In genomic region chr3:129195036-129195435, GRCm38 (mm10) we compare ENCODE assay signal across 23 mouse cellular contexts. TPM values are rescaled to one million over a fixed set of nuclear protein-coding genes. Genes with fewer than 3 reads are reported as not detected.
DNase-seq lines count a peak whose midpoint lies in the region; ATAC-seq and TF ChIP-seq lines count a peak whose summit lies in the region.
"Had no signal": no experiment of that assay in that cellular context is flagged by ENCODE, and none has a peak within 500 bp of the region (broad histone marks: within the 10 kb centered on the region; RNA-seq: fewer than 3 reads in every experiment).

No protein-coding gene starts in this region.

- WGBS in forebrain, embryonic 10.5 days: under 1% methylated on average over 16 of the region's 16 CpGs
- 1% methylated on average over 16 of the region's 16 CpGs for WGBS in forebrain, embryonic 11.5 days
- under 1% methylated on average over 16 of the region's 16 CpGs for WGBS in midbrain, embryonic 10.5 days
- WGBS in midbrain, postnatal 0 days: under 1% methylated on average over 16 of the region's 16 CpGs
- WGBS in embryonic facial prominence, embryonic 11.5 days: 2% methylated on average over 16 of the region's 16 CpGs
- whole genome bisulfite sequencing in midbrain, embryonic 13.5 days: under 1% methylated on average over 16 of the region's 16 CpGs
- WGBS in kidney, embryonic 14.5 days: 2% methylated on average over 16 of the region's 16 CpGs

- no peak overlapping the region for H3K9ac ChIP-seq in forebrain, embryonic 11.5 days (ENCODE audit: low read length)
- no peak overlapping the region for H3K9ac ChIP-seq in midbrain, postnatal 0 days (replicated peaks; ENCODE audit: low read length, poor library complexity, severe bottlenecking)
- no peak overlapping the region for H3K9ac ChIP-seq in embryonic facial prominence, embryonic 11.5 days (replicated peaks; ENCODE audit: low read length)
- H3K9ac ChIP-seq in midbrain, embryonic 13.5 days (replicated peaks): no peak overlapping the region
- no peak overlapping the region for H3K9ac ChIP-seq in kidney, embryonic 14.5 days (ENCODE audit: low read depth, low read length)
- H3K9ac ChIP-seq: intestine, embryonic 15.5 days; limb, embryonic 12.5 days; liver, embryonic 15.5 days; stomach, embryonic 15.5 days had no signal

- peak; percentile 42 for DNase-seq in forebrain, embryonic 10.5 days (ENCODE audit: extremely low spot score, low spot score)
- DNase-seq in forebrain, embryonic 11.5 days (ENCODE audit: low spot score): no peak
- peak; percentile 56 for DNase-seq in midbrain, embryonic 10.5 days (ENCODE audit: low spot score)
- no peak for DNase-seq in midbrain, postnatal 0 days (ENCODE audit: low spot score)
- peak; percentile 17 for DNase-seq in embryonic facial prominence, embryonic 11.5 days (ENCODE audit: low spot score)
- no peak for DNase-seq in cerebellum, adult 11 months
- DNase-seq: adrenal gland, postnatal 25 days; cerebellum, adult 9-11 months; heart, adult 11 months; kidney, postnatal 10 days; thymus, adult 2 months had no signal

- peak overlapping the region; percentile 7; the same call in 1 of the 2 replicates for H3K4me3 ChIP-seq in forebrain, embryonic 10.5 days
- no peak overlapping the region for H3K4me3 ChIP-seq in forebrain, embryonic 11.5 days (ENCODE audit: low read depth, low read length)
- peak overlapping the region; percentile 31 for H3K4me3 ChIP-seq in midbrain, embryonic 10.5 days
- no peak overlapping the region for H3K4me3 ChIP-seq in midbrain, postnatal 0 days (ENCODE audit: low read depth, low read length)
- H3K4me3 ChIP-seq in embryonic facial prominence, embryonic 11.5 days (ENCODE audit: low read depth, low read length): no peak overlapping the region
- H3K4me3 ChIP-seq in midbrain, embryonic 13.5 days (replicated peaks): no peak overlapping the region
- H3K4me3 ChIP-seq in kidney, embryonic 14.5 days (ENCODE audit: low read length): no peak overlapping the region
- H3K4me3 ChIP-seq: intestine, embryonic 15.5 days; layer of hippocampus, adult 2 months; limb, embryonic 12.5 days; liver, embryonic 15.5 days; myocyte; stomach, embryonic 15.5 days had no signal

- H3K9me3 ChIP-seq in forebrain, embryonic 10.5 days: no peaks in the 10 kb centered on the region
- H3K9me3 ChIP-seq in forebrain, embryonic 11.5 days (ENCODE audit: control insufficient read depth, low read length): no peaks in the 10 kb centered on the region
- no peaks in the 10 kb centered on the region for H3K9me3 ChIP-seq in midbrain, embryonic 10.5 days (replicated peaks)
- H3K9me3 ChIP-seq in midbrain, postnatal 0 days (ENCODE audit: low read length): no peaks in the 10 kb centered on the region
- no peaks in the 10 kb centered on the region for H3K9me3 ChIP-seq in embryonic facial prominence, embryonic 11.5 days (replicated peaks; ENCODE audit: control insufficient read depth, low read length)
- H3K9me3 ChIP-seq in midbrain, embryonic 13.5 days: no peaks in the 10 kb centered on the region
- H3K9me3 ChIP-seq in kidney, embryonic 14.5 days (ENCODE audit: control insufficient read depth, low read length): no peaks in the 10 kb centered on the region
- H3K9me3 ChIP-seq: intestine, embryonic 15.5 days; limb, embryonic 12.5 days; liver, embryonic 15.5 days; stomach, embryonic 15.5 days had no signal

- no peak for TF ChIP-seq CTCF in midbrain, postnatal 0 days (IDR thresholded peaks at IDR 0.05)

- H3K27ac ChIP-seq in forebrain, embryonic 10.5 days: no peak overlapping the region
- H3K27ac ChIP-seq in forebrain, embryonic 11.5 days (ENCODE audit: low read depth, low read length): no peak overlapping the region
- H3K27ac ChIP-seq in midbrain, embryonic 10.5 days (replicated peaks): peak overlapping the region; percentile 65
- no peak overlapping the region for H3K27ac ChIP-seq in midbrain, postnatal 0 days (ENCODE audit: low read depth, low read length)
- H3K27ac ChIP-seq in embryonic facial prominence, embryonic 11.5 days (replicated peaks; ENCODE audit: low read depth, low read length): no peak overlapping the region
- peak overlapping the region; percentile 35 for H3K27ac ChIP-seq in midbrain, embryonic 13.5 days
- no peak overlapping the region for H3K27ac ChIP-seq in kidney, embryonic 14.5 days (ENCODE audit: low read depth, low read length)
- H3K27ac ChIP-seq: intestine, embryonic 15.5 days; layer of hippocampus, adult 2 months; limb, embryonic 12.5 days; liver, embryonic 15.5 days; stomach, embryonic 15.5 days had no signal

- no peak for ATAC-seq in forebrain, embryonic 11.5 days (replicated peaks; ENCODE audit: low FRiP score)
- ATAC-seq in midbrain, postnatal 0 days (ENCODE audit: low FRiP score): no peak
- ATAC-seq in embryonic facial prominence, embryonic 11.5 days (replicated peaks; ENCODE audit: insufficient number of reproducible peaks, low FRiP score, low TSS enrichment, low read depth): no peak
- no peak for ATAC-seq in midbrain, embryonic 13.5 days
- no peak for ATAC-seq in kidney, embryonic 14.5 days (ENCODE audit: low FRiP score, low TSS enrichment)
- ATAC-seq: forebrain, embryonic 16.5 days; intestine, embryonic 15.5 days; lung, postnatal 0 days had no signal

- H3K4me2 ChIP-seq in forebrain, embryonic 11.5 days (ENCODE audit: low read depth, low read length, severe bottlenecking): no peak overlapping the region
- H3K4me2 ChIP-seq in midbrain, postnatal 0 days (ENCODE audit: low read depth, low read length, poor library complexity, severe bottlenecking): no peak overlapping the region
- no peak overlapping the region for H3K4me2 ChIP-seq in embryonic facial prominence, embryonic 11.5 days (ENCODE audit: low read depth, low read length)
- H3K4me2 ChIP-seq in midbrain, embryonic 13.5 days (replicated peaks): peak overlapping the region; percentile 31
- no peak overlapping the region for H3K4me2 ChIP-seq in kidney, embryonic 14.5 days (replicated peaks; ENCODE audit: low read depth, low read length)
- H3K4me2 ChIP-seq: intestine, embryonic 15.5 days; limb, embryonic 12.5 days; liver, embryonic 15.5 days; stomach, embryonic 15.5 days had no signal

- H3K27me3 ChIP-seq in forebrain, embryonic 10.5 days (ENCODE audit: poor library complexity, severe bottlenecking): peaks cover 98% of the 10 kb centered on the region
- H3K27me3 ChIP-seq in forebrain, embryonic 11.5 days (ENCODE audit: control insufficient read depth, insufficient read depth, low read length): peaks cover 67% of the 10 kb centered on the region
- H3K27me3 ChIP-seq in midbrain, embryonic 10.5 days (ENCODE audit: low read depth, poor library complexity, severe bottlenecking): peaks cover 98% of the 10 kb centered on the region
- H3K27me3 ChIP-seq in midbrain, postnatal 0 days (ENCODE audit: insufficient read depth, low read length): peaks cover 71% of the 10 kb centered on the region
- peaks cover 54% of the 10 kb centered on the region for H3K27me3 ChIP-seq in embryonic facial prominence, embryonic 11.5 days (ENCODE audit: control insufficient read depth, insufficient read depth, low read length)
- H3K27me3 ChIP-seq in midbrain, embryonic 13.5 days: peaks cover 83% of the 10 kb centered on the region
- H3K27me3 ChIP-seq in kidney, embryonic 14.5 days (ENCODE audit: control insufficient read depth, insufficient read depth, low read length): peaks cover 81% of the 10 kb centered on the region

- H3K4me1 ChIP-seq in forebrain, embryonic 10.5 days: peaks cover 29% of the 10 kb centered on the region
- peaks cover 11% of the 10 kb centered on the region for H3K4me1 ChIP-seq in forebrain, embryonic 11.5 days (replicated peaks; ENCODE audit: control insufficient read depth, insufficient read depth, low read length)
- peaks cover 41% of the 10 kb centered on the region for H3K4me1 ChIP-seq in midbrain, embryonic 10.5 days
- no peaks in the 10 kb centered on the region for H3K4me1 ChIP-seq in midbrain, postnatal 0 days (ENCODE audit: insufficient read depth, low read length)
- no peaks in the 10 kb centered on the region; the same call in 1 of the 2 replicates for H3K4me1 ChIP-seq in embryonic facial prominence, embryonic 11.5 days (ENCODE audit: control insufficient read depth, insufficient read depth, low read length)
- peaks cover 14% of the 10 kb centered on the region for H3K4me1 ChIP-seq in midbrain, embryonic 13.5 days (replicated peaks)
- peaks cover 8% of the 10 kb centered on the region; the same call in 1 of the 2 replicates for H3K4me1 ChIP-seq in kidney, embryonic 14.5 days (ENCODE audit: control insufficient read depth, insufficient read depth, low read length)
- H3K4me1 ChIP-seq: liver, embryonic 15.5 days had no signal

- no peaks in the 10 kb centered on the region for H3K36me3 ChIP-seq in forebrain, embryonic 10.5 days (replicated peaks)
- no peaks in the 10 kb centered on the region for H3K36me3 ChIP-seq in forebrain, embryonic 11.5 days (ENCODE audit: control insufficient read depth, insufficient read depth, low read length)
- no peaks in the 10 kb centered on the region for H3K36me3 ChIP-seq in midbrain, embryonic 10.5 days
- H3K36me3 ChIP-seq in midbrain, postnatal 0 days (ENCODE audit: insufficient read depth, low read length): no peaks in the 10 kb centered on the region
- no peaks in the 10 kb centered on the region for H3K36me3 ChIP-seq in embryonic facial prominence, embryonic 11.5 days (replicated peaks; ENCODE audit: control insufficient read depth, insufficient read depth, low read depth, low read length)
- H3K36me3 ChIP-seq in midbrain, embryonic 13.5 days: no peaks in the 10 kb centered on the region
- no peaks in the 10 kb centered on the region for H3K36me3 ChIP-seq in kidney, embryonic 14.5 days (ENCODE audit: control insufficient read depth, insufficient read depth, low read length)
- H3K36me3 ChIP-seq: intestine, embryonic 15.5 days; limb, embryonic 12.5 days; liver, embryonic 15.5 days; stomach, embryonic 15.5 days had no signal

RNA-seq across cellular contexts. Expression of gene Pitx2, which starts 4.6 kb away (rescaled TPM):
- 11.1 and 15.3 TPM in 2 replicates for polyA plus RNA-seq in forebrain, embryonic 10.5 days (2016; fragmentation: Nextera tagmentation; extraction: Ambion mirVana)
- polyA plus RNA-seq in forebrain, embryonic 11.5 days (2014; fragmentation: Nextera tagmentation; extraction: Ambion mirVana): 9.2 and 11.9 TPM in 2 replicates
- polyA plus RNA-seq in midbrain, embryonic 10.5 days (2016; fragmentation: Nextera tagmentation; extraction: Ambion mirVana): 27.8 and 47.0 TPM in 2 replicates
- 10.4 and 13.5 TPM in 2 replicates for total RNA-seq in midbrain, postnatal 0 days (2014; rRNA removed)
- polyA plus RNA-seq in midbrain, postnatal 0 days (2015; fragmentation: Nextera tagmentation; extraction: Ambion mirVana): 28.7 and 29.9 TPM in 2 replicates
- polyA plus RNA-seq in embryonic facial prominence, embryonic 11.5 days (2014; fragmentation: Nextera tagmentation; extraction: Ambion mirVana): 35.6 and 41.4 TPM in 2 replicates
- polyA plus RNA-seq in midbrain, embryonic 13.5 days (2015; fragmentation: Nextera tagmentation; extraction: Ambion mirVana): 59.2 and 101 TPM in 2 replicates
- 1.7 and 1.8 TPM in 2 replicates for polyA plus RNA-seq in kidney, embryonic 14.5 days (2014; fragmentation: Nextera tagmentation; extraction: Ambion mirVana)
- total RNA-seq: layer of hippocampus, adult 2 months; megakaryocyte, adult 5-6 weeks had no signal
- polyA plus RNA-seq: spleen, adult 2 months had no signal

Comparison
In these comparisons a context has a peak if more than half of its experiments do, and no peak if none do; other contexts are left out.
1. DNase-seq: peak in forebrain, embryonic 10.5 days (single experiment), midbrain, embryonic 10.5 days (single experiment) and embryonic facial prominence, embryonic 11.5 days (single experiment); none in forebrain, embryonic 11.5 days (single experiment), midbrain, postnatal 0 days (single experiment) and cerebellum, adult 11 months (single experiment).
2. H3K27ac ChIP-seq: peak in midbrain, embryonic 10.5 days (single experiment) and midbrain, embryonic 13.5 days (single experiment); none in forebrain, embryonic 10.5 days (single experiment), forebrain, embryonic 11.5 days (single experiment), midbrain, postnatal 0 days (single experiment), embryonic facial prominence, embryonic 11.5 days (single experiment) and kidney, embryonic 14.5 days (single experiment).
3. H3K4me3 ChIP-seq: peak in forebrain, embryonic 10.5 days (single experiment) and midbrain, embryonic 10.5 days (single experiment); none in forebrain, embryonic 11.5 days (single experiment), midbrain, postnatal 0 days (single experiment), embryonic facial prominence, embryonic 11.5 days (single experiment), midbrain, embryonic 13.5 days (single experiment) and kidney, embryonic 14.5 days (single experiment).